Mouse (Mus musculus): ENCODE measurements at regions not wholly inside any gene's neighbourhood (a gene's known extent, or its start where the extent isn't known, plus 50 kb on each side); places are given as distances from the start of the nearest gene placed in this dataset.

DNA sequence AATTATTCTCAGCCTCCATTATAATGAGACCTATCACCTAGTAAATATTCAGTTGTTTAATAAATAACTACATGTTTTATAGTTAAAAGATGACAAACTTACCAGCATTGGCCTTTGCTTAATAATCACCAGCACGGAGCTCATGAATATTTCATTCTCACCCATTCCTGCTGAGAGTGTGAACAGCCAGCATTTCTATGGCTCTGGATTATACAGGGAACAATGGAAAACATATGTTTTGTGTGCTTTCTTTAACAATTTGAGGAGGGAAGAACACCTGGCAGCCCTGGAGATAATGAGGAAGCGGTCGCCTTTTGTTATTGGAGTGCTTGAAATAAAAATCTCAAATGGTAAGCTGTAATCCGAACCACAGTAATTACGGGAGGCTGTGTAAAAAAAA lies 528.4 kb downstream of the Cbln4 start:
- 38% methylated on average over 5 of the region's 5 CpGs for WGBS
- H3K36me3 ChIP-seq = no peaks in the 10 kb centered on the region
- no peaks in the 10 kb centered on the region for H3K4me1 ChIP-seq (replicated peaks)
- no peaks in the 10 kb centered on the region for H3K27me3 ChIP-seq
- no peak overlapping the region for H3K27ac ChIP-seq (replicated peaks)
- H3K9me3 ChIP-seq = no peaks in the 10 kb centered on the region
- no peak overlapping the region for H3K4me3 ChIP-seq
- no peak overlapping the region for H3K4me2 ChIP-seq
- ATAC-seq (ENCODE audit: low FRiP score, low read depth) = no peak
- no peak overlapping the region for H3K9ac ChIP-seq

DNA sequence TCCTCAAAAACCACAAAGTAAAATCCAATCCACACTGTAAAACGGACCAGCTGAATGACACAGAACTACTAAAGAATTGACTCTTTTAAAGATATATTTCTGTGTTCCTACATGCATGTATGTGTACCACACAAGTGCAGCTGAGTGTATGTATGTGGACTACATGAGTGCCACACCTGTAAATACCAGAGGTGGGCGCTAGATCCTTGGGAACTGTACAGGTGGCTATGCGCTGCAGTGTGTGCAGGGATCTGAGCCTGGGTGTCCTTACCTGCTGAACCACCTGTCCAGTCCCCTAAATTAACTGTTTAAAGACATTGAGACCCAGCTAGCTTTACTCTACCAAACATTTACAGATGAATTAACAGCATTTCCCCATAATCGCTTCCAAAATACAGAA lies 546.6 kb downstream of the Cbln4 start:
- Histone ChIP-seq H3K36me3 (no peaks in the 10 kb centered on the region), H3K9ac (no peak overlapping the region), H3K27ac (replicated peaks) (no peak overlapping the region), H3K27me3 (no peaks in the 10 kb centered on the region), H3K4me3 (no peak overlapping the region), H3K4me2 (no peak overlapping the region), H3K9me3 (no peaks in the 10 kb centered on the region), H3K4me1 (replicated peaks) (no peaks in the 10 kb centered on the region)
- WGBS = 82% methylated on average over 4 of the region's 4 CpGs
- ATAC-seq (ENCODE audit: low FRiP score, low read depth) = no peak

DNA sequence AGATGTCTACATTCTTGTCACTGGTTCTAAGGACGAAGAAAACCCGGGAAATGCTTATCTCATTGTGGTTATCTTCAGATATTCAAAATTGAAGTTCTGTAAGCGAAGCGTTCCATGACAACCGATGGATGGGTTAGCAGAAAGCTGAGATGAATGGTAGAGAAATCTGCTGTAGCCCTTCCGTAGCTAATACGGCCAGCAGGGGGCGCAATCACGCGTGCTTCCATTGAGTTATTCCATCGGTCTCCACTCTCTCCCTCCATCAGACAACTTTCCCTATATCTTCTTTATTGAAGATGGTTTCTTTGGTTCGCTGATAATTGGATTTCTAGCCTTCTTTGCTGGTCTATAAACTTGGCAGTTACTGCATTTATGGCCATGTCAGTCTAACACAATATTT lies 549.5 kb downstream of the Cbln4 start:
- 38% methylated on average over 12 of the region's 12 CpGs for WGBS
- ATAC-seq (ENCODE audit: low FRiP score, low read depth) = no peak

DNA sequence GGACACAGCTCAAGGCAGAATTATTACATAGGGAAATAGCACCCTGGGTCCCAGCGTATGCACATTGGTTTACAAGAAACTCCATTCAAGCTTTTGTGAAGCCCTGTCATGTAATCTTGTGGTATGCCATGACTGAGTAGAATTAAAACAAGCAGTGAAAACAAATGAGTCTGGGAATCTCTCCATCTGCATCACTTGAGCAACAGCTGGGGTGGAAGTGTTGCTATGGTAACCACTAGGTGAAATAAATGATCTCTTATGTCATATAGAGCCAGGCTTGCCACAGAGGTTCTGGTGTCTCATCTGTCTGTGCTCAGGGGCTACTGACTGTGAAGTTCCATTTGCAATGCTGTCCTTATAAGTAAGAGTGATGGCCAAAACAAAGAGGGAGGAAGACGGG lies 556.0 kb downstream of the Cbln4 start:
- H3K4me2 ChIP-seq = no peak overlapping the region
- peak; percentile 85; the same call in 1 of the 2 replicates for ATAC-seq (ENCODE audit: low FRiP score, low read depth)
- H3K4me3 ChIP-seq = no peak overlapping the region
- no peak overlapping the region for H3K27ac ChIP-seq (replicated peaks)
- H3K9me3 ChIP-seq = no peaks in the 10 kb centered on the region
- no peak overlapping the region for H3K9ac ChIP-seq
- H3K4me1 ChIP-seq (replicated peaks) = peaks cover 6% of the 10 kb centered on the region; the same call in 1 of the 2 replicates
- H3K27me3 ChIP-seq = no peaks in the 10 kb centered on the region
- no peaks in the 10 kb centered on the region for H3K36me3 ChIP-seq
- 16% methylated on average over 2 of the region's 2 CpGs for WGBS

More for the DNA sequence above, 549.5 kb downstream of the Cbln4 start:
- Histone ChIP-seq H3K9ac (no peak overlapping the region), H3K4me3 (no peak overlapping the region), H3K27me3 (no peaks in the 10 kb centered on the region), H3K4me1 (replicated peaks) (no peaks in the 10 kb centered on the region), H3K9me3 (no peaks in the 10 kb centered on the region), H3K36me3 (no peaks in the 10 kb centered on the region), H3K4me2 (no peak overlapping the region), H3K27ac (replicated peaks) (no peak overlapping the region)

DNA sequence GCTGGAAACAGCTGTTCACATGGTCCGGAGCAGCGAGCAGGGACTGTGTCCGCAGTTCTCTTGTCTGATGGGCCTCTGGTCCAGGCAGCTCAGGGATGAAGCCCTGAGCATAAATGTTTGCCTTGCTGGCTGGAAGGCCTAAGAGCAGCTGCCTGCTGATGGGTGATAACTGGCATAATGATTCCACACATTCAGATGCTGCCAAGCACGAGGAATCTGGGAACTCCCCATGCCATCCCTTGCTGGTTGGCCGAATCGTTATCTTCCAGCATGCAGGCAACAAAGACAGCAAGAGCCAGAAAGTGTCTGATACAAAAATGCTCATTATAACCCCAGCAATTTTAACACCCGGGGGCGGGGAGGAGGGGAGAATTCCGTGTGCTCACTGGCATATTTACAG lies 590.0 kb downstream of the Cbln4 start:
- 61% methylated on average over 9 of the region's 9 CpGs for WGBS
- H3K9ac ChIP-seq = 0 out of 2 replicates have a peak overlapping the region, but pooled peaks have one; percentile 16
- no peaks in the 10 kb centered on the region for H3K36me3 ChIP-seq
- no peak for ATAC-seq (ENCODE audit: low FRiP score, low read depth)
- H3K27me3 ChIP-seq = no peaks in the 10 kb centered on the region
- H3K4me1 ChIP-seq (replicated peaks) = 0 out of 2 replicates have a peak, but pooled peaks cover 4% of the 10 kb centered on the region
- no peak overlapping the region for H3K4me2 ChIP-seq
- no peak overlapping the region for H3K4me3 ChIP-seq
- no peak overlapping the region for H3K27ac ChIP-seq (replicated peaks)
- no peaks in the 10 kb centered on the region for H3K9me3 ChIP-seq

DNA sequence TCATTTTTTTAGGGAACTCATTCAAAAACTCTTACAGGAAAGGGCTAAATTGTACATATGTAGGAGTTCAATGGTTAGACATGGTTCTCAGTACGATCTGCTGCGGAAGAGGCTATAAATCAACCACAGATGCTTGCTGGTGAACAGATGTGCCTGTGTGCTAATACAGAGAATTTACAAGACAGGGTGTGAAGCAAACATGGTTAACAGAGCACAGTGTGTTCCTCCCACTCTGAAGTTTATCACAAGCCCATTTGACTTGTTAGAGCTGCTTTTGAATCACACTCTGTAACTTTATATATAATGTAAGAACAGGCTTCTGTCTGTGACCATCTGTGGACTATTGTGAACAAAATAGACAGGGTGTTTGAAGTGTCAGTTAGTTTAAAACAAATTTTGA lies 637.2 kb downstream of the Cbln4 start:
- 63% methylated on average over 2 of the region's 2 CpGs for WGBS

DNA sequence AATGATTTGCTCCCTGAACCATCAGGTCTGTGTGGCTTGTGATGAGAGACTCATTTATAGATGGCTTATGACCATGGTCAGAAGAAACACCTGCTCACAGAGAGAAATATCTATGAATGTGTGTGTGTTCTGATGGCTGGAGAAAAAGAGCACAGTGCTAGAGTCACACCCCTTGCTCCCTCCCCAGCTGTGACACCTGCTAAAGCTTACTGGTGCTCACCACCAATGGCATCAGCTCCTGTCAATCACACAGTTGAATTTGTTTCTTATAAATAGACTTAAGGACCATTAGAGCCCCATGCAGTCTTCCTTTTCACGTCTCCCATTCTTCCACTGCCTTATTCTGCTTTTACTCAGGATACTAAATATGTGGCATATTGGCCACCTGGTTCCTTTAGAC lies 654.3 kb downstream of the Cbln4 start:
- Histone ChIP-seq H3K4me3 (no peak overlapping the region), H3K27ac (replicated peaks) (no peak overlapping the region), H3K9me3 (peaks cover 4% of the 10 kb centered on the region; the same call in 1 of the 2 replicates), H3K36me3 (no peaks in the 10 kb centered on the region), H3K27me3 (no peaks in the 10 kb centered on the region), H3K4me1 (replicated peaks) (no peaks in the 10 kb centered on the region), H3K9ac (no peak overlapping the region), H3K4me2 (no peak overlapping the region)
- no peak for ATAC-seq (ENCODE audit: low FRiP score, low read depth)
- WGBS = 45% methylated on average over 1 of the region's 1 CpGs

More for the DNA sequence above, 637.2 kb downstream of the Cbln4 start:
- no peak for ATAC-seq (ENCODE audit: low FRiP score, low read depth)
- H3K4me1 ChIP-seq (replicated peaks) = no peaks in the 10 kb centered on the region
- H3K9ac ChIP-seq = no peak overlapping the region
- no peaks in the 10 kb centered on the region for H3K27me3 ChIP-seq
- no peaks in the 10 kb centered on the region for H3K36me3 ChIP-seq
- no peaks in the 10 kb centered on the region for H3K9me3 ChIP-seq
- no peak overlapping the region for H3K27ac ChIP-seq (replicated peaks)
- H3K4me2 ChIP-seq = no peak overlapping the region
- no peak overlapping the region for H3K4me3 ChIP-seq

DNA sequence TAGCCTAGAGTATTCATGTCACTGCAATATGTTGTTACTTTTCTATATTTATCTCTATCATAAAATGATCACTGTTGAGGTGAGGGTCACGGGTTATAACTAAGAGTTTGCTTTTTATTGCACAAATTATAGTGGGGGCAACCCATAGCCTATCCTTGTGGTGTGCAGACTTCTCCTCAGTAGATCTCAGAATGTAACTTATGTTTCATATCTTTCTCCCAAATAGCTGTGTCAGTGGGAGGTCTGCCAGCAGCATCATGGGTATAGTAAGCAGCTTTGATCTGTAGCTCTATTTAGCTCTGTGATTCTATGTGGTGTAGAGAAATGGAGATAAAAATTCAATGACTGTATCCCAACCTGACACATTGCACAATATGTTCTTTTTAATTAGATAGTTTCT lies 641.9 kb downstream of the Dok5 start:
- Histone ChIP-seq H3K27ac (replicated peaks) (no peak overlapping the region), H3K36me3 (no peaks in the 10 kb centered on the region), H3K4me2 (no peak overlapping the region), H3K9me3 (no peaks in the 10 kb centered on the region), H3K27me3 (no peaks in the 10 kb centered on the region), H3K4me3 (no peak overlapping the region), H3K4me1 (replicated peaks) (no peaks in the 10 kb centered on the region), H3K9ac (no peak overlapping the region)
- no peak for ATAC-seq (ENCODE audit: low FRiP score, low read depth)
- whole genome bisulfite sequencing = 81% methylated on average over 1 of the region's 1 CpGs

DNA sequence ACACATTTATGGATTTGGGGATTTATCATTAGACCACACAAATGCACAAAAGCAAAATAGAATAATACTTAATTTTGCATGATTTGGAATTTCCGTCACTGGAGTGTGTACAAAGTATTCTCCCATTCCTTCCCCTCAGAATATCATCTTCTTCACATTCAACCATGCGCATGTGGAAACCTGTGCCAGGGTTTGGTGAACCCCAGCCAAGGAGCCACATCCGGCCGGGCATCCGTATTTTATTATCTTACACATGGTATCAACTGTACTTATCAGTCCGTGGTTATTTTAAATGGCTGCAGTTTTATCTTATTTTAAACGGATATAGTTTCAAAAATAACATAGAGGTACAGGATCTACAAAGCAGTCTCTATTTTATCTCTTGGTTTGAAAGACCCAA lies 641.4 kb downstream of the Dok5 start:
- Histone ChIP-seq H3K4me1 (replicated peaks) (no peaks in the 10 kb centered on the region), H3K27ac (replicated peaks) (no peak overlapping the region), H3K36me3 (no peaks in the 10 kb centered on the region), H3K9ac (no peak overlapping the region), H3K4me2 (no peak overlapping the region), H3K4me3 (no peak overlapping the region), H3K27me3 (no peaks in the 10 kb centered on the region), H3K9me3 (no peaks in the 10 kb centered on the region)
- no peak for ATAC-seq (ENCODE audit: low FRiP score, low read depth)
- 94% methylated on average over 7 of the region's 7 CpGs for WGBS

DNA sequence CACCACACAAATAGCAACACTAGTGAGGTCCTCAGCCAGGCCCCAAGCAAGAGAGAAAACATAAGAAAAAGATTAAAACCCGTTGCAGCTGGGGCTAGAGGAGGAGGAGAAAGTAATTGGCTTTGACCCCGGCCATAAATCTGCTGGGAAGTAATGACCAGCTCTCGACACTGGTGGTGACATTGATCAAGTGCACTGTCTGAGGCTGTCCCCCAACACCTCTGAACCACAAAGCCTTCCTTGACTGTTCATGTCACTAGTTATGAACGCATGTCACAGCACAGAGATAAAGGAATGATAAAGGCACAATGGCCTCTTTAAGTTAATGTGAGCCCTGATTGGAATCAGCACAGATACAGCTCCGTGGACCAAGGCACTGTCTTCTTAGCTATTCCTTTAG lies 640.1 kb downstream of the Dok5 start:
- H3K4me3 ChIP-seq = no peak overlapping the region
- H3K9me3 ChIP-seq = no peaks in the 10 kb centered on the region
- H3K27me3 ChIP-seq = no peaks in the 10 kb centered on the region
- no peak overlapping the region for H3K27ac ChIP-seq (replicated peaks)
- H3K36me3 ChIP-seq = no peaks in the 10 kb centered on the region
- no peak overlapping the region for H3K4me2 ChIP-seq
- 44% methylated on average over 5 of the region's 5 CpGs for WGBS
- ATAC-seq (ENCODE audit: low FRiP score, low read depth) = no peak
- no peaks in the 10 kb centered on the region for H3K4me1 ChIP-seq (replicated peaks)
- no peak overlapping the region for H3K9ac ChIP-seq

DNA sequence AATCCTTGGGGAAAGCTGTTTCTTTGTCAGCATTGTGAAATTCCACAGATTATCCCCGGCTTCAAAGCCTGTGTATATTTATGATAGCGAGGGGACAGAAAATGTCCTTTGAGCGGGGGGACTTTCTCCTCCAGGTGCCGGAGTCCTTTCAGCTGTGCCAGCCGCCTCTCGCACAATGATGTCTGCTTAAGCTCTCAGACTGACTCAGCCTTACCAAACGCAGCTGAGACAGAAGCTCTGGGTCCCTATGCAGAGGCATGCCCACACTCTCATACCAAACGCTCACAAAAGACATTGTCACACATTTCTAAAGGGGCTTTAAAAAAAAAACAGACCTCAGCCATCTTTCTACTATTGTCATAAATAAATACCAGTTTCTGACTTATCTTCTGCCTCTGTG lies 633.9 kb downstream of the Dok5 start:
- WGBS = 79% methylated on average over 8 of the region's 8 CpGs
- no peak overlapping the region for H3K4me3 ChIP-seq
- no peaks in the 10 kb centered on the region for H3K9me3 ChIP-seq
- no peak overlapping the region for H3K9ac ChIP-seq
- no peaks in the 10 kb centered on the region for H3K4me1 ChIP-seq (replicated peaks)
- H3K4me2 ChIP-seq = no peak overlapping the region
- no peaks in the 10 kb centered on the region for H3K27me3 ChIP-seq
- no peaks in the 10 kb centered on the region for H3K36me3 ChIP-seq
- H3K27ac ChIP-seq (replicated peaks) = no peak overlapping the region
- no peak for ATAC-seq (ENCODE audit: low FRiP score, low read depth)

DNA sequence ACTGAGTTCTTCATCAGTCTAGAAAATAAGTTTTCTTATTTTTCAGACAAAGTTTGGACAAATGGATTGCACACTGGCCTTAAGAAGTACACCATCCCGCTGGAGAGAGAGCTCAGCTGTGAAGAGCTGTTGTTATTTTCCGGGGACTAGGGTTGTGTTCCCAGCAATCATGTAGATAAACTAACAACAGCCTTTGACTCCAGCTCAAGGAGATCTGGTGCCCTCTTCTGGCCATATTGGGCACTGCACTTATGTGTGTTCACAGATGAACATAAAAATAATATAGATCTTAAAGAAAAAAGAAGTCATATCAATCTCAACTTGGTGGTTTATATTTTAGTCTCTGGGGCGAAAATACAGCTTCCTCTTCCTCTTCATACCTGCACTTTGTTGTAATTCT lies 633.0 kb downstream of the Dok5 start:
- ATAC-seq (ENCODE audit: low FRiP score, low read depth) = no peak
- no peaks in the 10 kb centered on the region for H3K4me1 ChIP-seq (replicated peaks)
- no peaks in the 10 kb centered on the region for H3K27me3 ChIP-seq
- H3K9ac ChIP-seq = no peak overlapping the region
- H3K27ac ChIP-seq (replicated peaks) = no peak overlapping the region
- no peaks in the 10 kb centered on the region for H3K36me3 ChIP-seq
- no peak overlapping the region for H3K4me3 ChIP-seq
- 88% methylated on average over 3 of the region's 3 CpGs for WGBS
- H3K9me3 ChIP-seq = no peaks in the 10 kb centered on the region
- no peak overlapping the region for H3K4me2 ChIP-seq

DNA sequence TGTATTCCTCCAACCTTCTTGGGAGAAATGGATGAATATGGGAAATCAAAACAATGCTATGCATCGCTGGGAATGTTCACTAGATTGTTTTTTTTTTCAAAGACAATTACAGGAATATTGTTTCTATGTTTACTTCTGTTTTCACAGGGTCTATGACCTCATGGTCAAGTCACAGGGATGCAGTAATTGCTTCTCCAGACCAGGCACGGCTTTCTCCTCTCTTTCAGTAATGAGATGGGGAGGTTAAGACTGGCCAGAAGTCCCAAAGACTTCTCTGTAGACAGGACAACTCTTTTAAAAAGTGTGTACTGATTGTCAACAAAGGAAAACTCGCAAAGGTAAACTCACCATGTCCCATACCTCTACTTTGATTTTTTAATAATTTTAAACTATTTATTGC lies 631.8 kb downstream of the Dok5 start:
- no peak for ATAC-seq (ENCODE audit: low FRiP score, low read depth)
- Histone ChIP-seq H3K9ac (no peak overlapping the region), H3K27ac (replicated peaks) (no peak overlapping the region), H3K27me3 (no peaks in the 10 kb centered on the region), H3K9me3 (no peaks in the 10 kb centered on the region), H3K4me1 (replicated peaks) (no peaks in the 10 kb centered on the region), H3K36me3 (no peaks in the 10 kb centered on the region), H3K4me3 (no peak overlapping the region), H3K4me2 (no peak overlapping the region)
- 85% methylated on average over 3 of the region's 3 CpGs for WGBS
